Mouse (Mus musculus) brown adipose tissue, adult 24 weeks (tissue): ENCODE measurements around the gene Alpk3. TPM values are rescaled to one million over a fixed set of nuclear protein-coding genes. Genes with fewer than 3 reads are reported as not detected.

ENCODE experiments used
- H3K27ac ChIP-seq: fragments of 200-500 bp; replicated peaks from 2 replicates; pipeline ENCODE4 v1.5.1; 2012; ENCODE audit warnings: low read depth, mild to moderate bottlenecking, low read length
- H3K4me1 ChIP-seq: fragments of 200-500 bp; 2 replicates; pipeline ENCODE4 v1.6.1; 2012; ENCODE audit warnings: low read length, mixed read lengths; ENCODE audit not compliant: control insufficient read depth, insufficient read depth, insufficient read length
- H3K4me3 ChIP-seq: fragments of 200-500 bp; 2 replicates; pipeline ENCODE4 v1.5.1; 2012; ENCODE audit warnings: low read depth, mild to moderate bottlenecking, low read length, moderate library complexity; ENCODE audit not compliant: insufficient read depth
- polyA plus RNA-seq: library from polyadenylated mRNA; stranded (reverse); fragments of >200 nt; gene quantifications from 2 replicates; pipeline ENCODE4 v1.2.4, GENCODE M21; 2012; ENCODE audit not compliant: missing spikeins, insufficient read depth, insufficient read length

Gene Alpk3
- polyA plus RNA-seq, 1 experiment: 0.83 TPM

DNA sequence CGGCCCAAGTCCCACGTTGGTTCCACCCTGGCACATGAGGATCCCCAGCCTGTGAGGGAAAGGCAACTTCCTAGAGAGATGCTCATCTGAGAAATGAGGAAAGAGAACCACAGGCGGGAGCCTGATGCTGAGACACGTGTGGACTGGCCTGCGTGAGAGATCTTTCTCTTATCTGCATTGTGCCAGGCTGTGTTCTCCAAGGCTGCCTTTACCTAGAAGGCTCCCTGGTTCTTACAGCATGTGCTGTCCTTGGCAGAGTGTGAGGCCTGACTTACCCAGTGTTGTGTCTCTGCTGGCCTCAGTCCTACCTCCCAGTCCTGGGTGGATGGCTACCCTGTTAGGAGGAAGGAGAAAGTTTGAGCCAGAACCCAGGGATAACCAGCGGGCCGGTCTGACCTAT, 45.5 kb downstream of the Alpk3 start:
- no peak overlapping the region for H3K4me3 ChIP-seq
- no peak overlapping the region for H3K27ac ChIP-seq
- H3K4me1 ChIP-seq: peaks cover 7% of the 10 kb centered on the region

DNA sequence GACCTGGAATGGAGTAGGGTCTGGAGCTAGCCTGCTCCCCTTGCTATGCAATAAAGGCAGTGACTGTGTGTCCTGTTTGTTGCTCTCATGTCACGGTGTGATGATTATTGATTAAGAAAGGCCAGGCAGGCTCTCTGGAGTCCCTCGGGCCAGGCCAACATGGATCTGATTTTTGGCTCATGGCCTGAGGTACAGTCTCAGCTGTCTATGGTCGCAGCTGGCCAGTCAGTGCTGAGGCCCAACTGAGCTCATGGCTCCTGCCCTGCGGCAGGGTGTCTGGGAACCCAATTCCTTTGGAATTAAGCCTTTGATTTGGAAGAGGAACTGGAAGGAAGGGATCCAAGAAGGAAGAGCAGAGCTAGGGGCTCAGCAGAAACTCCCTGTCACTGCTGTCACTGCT, 48.1 kb downstream of the Alpk3 start:
- Histone ChIP-seq H3K27ac (no peak overlapping the region), H3K4me1 (peaks cover 7% of the 10 kb centered on the region)

DNA sequence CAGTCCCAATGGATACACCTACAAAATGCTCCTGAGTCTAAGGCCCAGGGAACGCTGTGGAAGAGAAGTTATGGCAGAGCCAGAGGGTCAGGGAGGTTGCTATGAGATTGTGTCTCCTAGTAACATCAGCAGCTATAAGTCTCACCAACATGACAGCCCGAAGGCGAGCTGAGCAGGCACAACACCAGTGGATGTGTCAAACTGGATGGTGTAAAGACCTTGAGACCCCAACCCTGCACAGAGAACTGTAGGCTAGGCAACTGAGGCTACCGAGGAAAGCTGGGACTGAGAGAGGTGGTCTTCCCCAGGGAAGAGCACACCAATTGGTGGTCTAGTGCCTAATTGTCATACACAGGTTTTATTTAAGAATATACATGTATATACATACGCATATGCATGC, 50.8 kb downstream of the Alpk3 start:
- H3K4me3 ChIP-seq: no peak overlapping the region
- peaks cover 7% of the 10 kb centered on the region for H3K4me1 ChIP-seq
- H3K27ac ChIP-seq: no peak overlapping the region

More for the DNA sequence above, 48.1 kb downstream of the Alpk3 start:
- no peak overlapping the region for H3K4me3 ChIP-seq

GRCm38 (mm10) chr7:81109717-81110651, 52.6 kb downstream of the Alpk3 start:
- H3K4me3 ChIP-seq: no peak overlapping the region
- H3K27ac ChIP-seq: peak overlapping the region; percentile 99
- H3K4me1 ChIP-seq: peaks cover 5% of the 10 kb centered on the region

DNA sequence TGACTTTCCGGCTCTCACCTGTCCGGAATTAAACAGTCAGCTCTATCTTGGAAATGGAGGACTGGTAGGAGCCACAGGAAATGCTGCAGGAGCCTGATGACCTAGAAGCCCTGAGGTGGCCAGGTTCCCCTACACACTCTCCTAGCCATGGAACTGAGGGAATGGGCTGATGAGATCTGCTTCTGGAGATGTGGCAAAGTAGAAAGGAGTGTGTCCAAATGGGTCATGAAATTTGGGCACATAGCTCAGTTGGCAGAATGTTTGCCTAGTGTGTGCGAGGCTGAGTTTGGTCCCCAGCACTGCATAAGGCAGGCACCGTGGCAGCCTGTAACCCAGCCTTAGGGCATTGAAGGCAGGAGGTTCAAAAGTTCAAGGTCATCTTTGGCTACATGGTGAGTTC, 53.4 kb downstream of the Alpk3 start:
- Histone ChIP-seq H3K4me1 (no peaks in the 10 kb centered on the region; the same call in none of the 2 replicates), H3K27ac (peak overlapping the region; percentile 99), H3K4me3 (no peak overlapping the region)

- Histone ChIP-seq H3K4me3 (no peak overlapping the region), H3K27ac (peak overlapping the region; percentile 99), H3K4me1 (no peaks in the 10 kb centered on the region; the same call in none of the 2 replicates)
Measured at GRCm38 (mm10) chr7:81111729-81112128, 54.3 kb downstream of the Alpk3 start.

GRCm38 (mm10) chr7:81112686-81113360, 55.4 kb downstream of the Alpk3 start:
- H3K4me3 ChIP-seq: no peak overlapping the region
- no peaks in the 10 kb centered on the region; the same call in none of the 2 replicates for H3K4me1 ChIP-seq
- H3K27ac ChIP-seq: no peak overlapping the region

- Histone ChIP-seq H3K4me3 (no peak within 1 kb of the TSS), H3K27ac (no peak within 1 kb of the TSS), H3K4me1 (no peaks in the 10 kb centered on the region; the same call in 1 of the 2 replicates)
Measured at GRCm38 (mm10) chr7:81114555-81114954, 57.2 kb downstream of the Alpk3 start, which contains the start of gene Slc28a1. Slc28a1 (plus strand) TSS chr7:81114799.

GRCm38 (mm10) chr7:81121099-81121498, 63.7 kb downstream of the Alpk3 start:
- Histone ChIP-seq H3K27ac (no peak overlapping the region), H3K4me3 (no peak overlapping the region)

DNA sequence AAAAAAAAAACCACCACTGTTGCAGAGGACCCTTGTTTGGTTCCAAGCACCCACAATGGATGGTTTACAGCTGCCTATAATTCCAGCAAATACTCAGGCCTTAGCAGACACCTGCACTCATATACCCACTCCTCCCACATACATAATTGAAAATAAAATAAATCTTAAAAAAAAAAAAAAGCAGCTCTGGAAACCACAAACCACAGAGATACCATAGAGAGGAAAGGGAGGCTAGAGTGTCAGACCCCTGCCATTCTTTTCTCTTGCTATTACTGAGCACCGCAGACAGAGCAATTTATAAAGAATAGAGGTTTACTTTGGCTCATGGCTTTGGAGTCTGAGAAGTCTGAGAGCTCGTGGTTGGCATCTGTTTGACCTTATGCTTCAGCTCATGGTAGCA, 65.4 kb downstream of the Alpk3 start:
- Histone ChIP-seq H3K4me1 (no peaks in the 10 kb centered on the region), H3K4me3 (no peak overlapping the region), H3K27ac (no peak overlapping the region)

More at GRCm38 (mm10) chr7:81121099-81121498, 63.7 kb downstream of the Alpk3 start:
- H3K4me1 ChIP-seq: no peaks in the 10 kb centered on the region

GRCm38 (mm10) chr7:81123553-81123952, 66.2 kb downstream of the Alpk3 start:
- H3K27ac ChIP-seq: no peak overlapping the region
- no peak overlapping the region for H3K4me3 ChIP-seq
- no peaks in the 10 kb centered on the region for H3K4me1 ChIP-seq

- Histone ChIP-seq H3K4me3 (no peak overlapping the region), H3K27ac (no peak overlapping the region), H3K4me1 (no peaks in the 10 kb centered on the region)
Measured at GRCm38 (mm10) chr7:81124773-81125172, 67.4 kb downstream of the Alpk3 start.

DNA sequence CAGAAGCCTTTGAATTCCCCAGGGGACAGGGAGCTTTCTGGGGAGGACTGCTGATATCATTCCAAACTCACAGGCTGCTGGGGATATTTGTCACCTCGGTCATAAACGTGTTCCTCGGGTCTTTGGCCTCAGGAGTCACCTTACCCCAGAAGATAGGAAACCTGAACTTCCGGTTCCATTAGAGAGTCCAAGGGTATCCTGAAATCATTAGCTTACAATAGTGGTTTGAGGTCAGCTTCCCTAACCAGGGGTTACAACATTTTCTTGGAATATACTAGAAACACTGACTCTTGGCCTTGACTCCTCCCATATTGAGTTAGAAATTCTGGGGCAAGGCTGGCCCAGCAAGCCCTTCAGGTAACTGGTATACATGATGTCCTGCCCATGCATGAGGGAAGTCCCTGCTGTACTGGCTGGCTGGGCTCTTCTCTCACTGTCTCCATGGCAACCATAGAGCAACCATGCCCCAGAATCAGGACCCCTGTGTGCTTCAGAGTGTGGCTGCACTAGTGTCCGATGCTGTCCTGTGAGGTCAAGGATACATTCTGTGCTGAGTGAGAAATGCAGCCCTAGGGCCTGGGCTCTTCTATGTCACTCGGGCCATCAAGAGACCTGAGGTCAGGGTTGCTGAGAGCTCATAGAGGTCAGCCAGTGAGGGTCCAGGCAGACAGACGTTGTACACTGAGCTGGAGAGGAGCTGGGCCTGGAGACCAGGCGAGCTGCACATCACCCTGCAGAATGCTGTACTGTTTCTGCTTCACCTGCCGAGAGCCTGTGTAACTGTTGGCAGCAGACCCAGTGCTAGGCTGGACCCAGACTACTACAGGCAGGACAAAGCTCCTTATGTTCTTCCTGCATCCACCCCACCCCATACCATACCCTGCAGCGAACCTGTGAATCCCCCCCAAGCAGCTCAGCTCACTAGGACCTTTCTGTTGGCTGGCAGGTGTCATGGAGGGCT, 68.1 kb downstream of the Alpk3 start:
- H3K4me1 ChIP-seq: no peaks in the 10 kb centered on the region
- no peak overlapping the region for H3K4me3 ChIP-seq
- no peak overlapping the region for H3K27ac ChIP-seq

- no peak overlapping the region for H3K4me3 ChIP-seq
- H3K4me1 ChIP-seq: peaks cover 12% of the 10 kb centered on the region
- H3K27ac ChIP-seq: no peak overlapping the region
Measured at GRCm38 (mm10) chr7:81131864-81132263, 74.5 kb downstream of the Alpk3 start.
